Mouse (Mus musculus) granulocyte monocyte progenitor cell, adult 5-6 weeks (primary cell): Measurements from ENCODE around the gene Jpt1. TPM values are rescaled to one million over a fixed set of nuclear protein-coding genes. Genes with fewer than 3 reads are reported as not detected.
"Not testable (repeated sequence)": the region's sequence is repeated elsewhere in the genome, so short reads cannot be mapped to it uniquely, and the experiment has no call there.

Source experiments
- ATAC-seq: replicated peaks from 2 replicates; pipeline ENCODE4 v1.8.0; 2016; ENCODE audit warnings: mild to moderate bottlenecking, moderate TSS enrichment, inconsistent platforms; ENCODE audit not compliant: poor library complexity, severe bottlenecking
- total RNA-seq, 2 experiments: library from RNA; stranded (forward) in 1 of 2; stranded (reverse) in 1 of 2; fragments of 200-712, 200-1000 nt in 1 of 2; fragments of >200 nt in 1 of 2; fragmentation: Nextera tagmentation in 1 of 2; gene quantifications; 2 replicates each; pipeline ENCODE4 v1.2.3; 2014 to 2017

Jpt1 gene
- total RNA-seq, 2 experiments from 2014 or later = 100 to 149 TPM

DNA sequence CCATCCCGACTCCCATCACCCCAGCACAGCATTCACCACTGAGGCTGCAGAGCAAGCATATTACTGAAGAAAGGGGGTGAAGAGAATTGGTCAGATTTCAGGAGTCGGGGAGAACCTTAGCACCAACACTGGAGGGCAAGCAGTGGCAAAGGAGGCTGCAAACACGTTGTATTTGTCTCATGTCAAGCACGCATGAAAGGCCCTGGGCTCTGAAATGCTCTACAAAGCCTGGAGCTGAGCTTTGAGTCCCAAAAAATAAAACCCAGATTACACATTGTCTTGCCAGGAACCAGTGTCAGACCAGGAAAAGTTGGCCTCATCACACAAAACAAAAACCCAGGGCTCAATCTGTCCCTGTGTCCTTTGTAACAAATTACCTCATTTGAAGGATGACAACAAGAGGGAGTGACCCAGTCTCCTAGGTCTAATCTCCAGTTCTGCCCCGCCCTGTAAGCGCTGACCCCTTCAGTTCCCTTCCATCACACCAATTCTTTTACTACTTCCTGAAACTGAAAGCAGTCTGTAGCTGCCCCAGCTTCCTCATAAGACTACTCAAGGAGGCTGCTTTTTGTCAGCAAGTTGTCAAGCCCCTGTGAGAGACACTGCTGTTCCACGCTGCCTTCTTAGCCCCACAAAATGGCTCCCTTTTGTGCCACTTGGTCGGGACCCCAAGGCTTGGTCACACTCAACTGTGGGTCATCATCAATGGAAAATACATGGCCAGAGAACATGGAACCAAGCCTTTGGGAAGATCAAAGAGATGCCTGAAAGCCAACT, 1.6 kb downstream of the Jpt1 start:
- ATAC-seq = peak; percentile 56

DNA sequence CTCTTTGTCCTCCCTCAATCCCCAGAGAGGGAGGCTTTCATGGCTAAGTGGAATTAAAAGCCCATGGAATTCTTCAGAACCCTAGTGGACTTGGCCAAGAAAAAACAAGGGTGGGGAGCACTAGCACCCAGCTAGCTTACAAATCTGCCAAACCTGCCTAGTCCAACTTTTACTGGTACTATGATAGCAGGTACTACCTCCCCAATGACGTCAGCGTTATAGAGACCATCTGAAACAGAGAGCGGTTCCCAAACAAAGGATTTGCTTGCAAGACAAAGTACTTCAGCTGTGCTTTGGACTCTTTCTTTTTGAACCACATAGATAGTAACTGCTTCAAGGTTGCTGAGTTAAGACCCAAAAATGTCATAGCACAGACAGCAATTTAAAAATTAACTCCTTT, 2.2 kb downstream of the Jpt1 start:
- ATAC-seq = no peak

DNA sequence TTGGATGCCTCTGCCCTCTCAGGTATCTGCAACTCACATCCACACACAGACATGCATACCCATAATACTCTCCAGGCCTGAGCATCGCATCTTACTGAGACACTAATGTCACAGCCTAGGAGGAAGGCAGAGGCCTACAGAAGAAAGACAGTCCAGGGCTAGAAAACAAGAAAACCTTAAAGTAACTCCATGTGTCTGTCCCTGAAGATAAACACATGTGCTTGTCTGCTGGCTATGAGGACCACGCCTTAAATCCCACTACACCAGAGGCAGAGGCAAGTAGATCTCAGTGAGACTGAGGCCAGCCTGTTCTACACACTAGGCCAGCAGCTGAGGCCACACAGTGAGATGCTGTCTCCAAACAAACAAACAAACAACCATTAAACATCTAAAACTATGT, 3.1 kb downstream of the Jpt1 start:
- no peak for ATAC-seq

DNA sequence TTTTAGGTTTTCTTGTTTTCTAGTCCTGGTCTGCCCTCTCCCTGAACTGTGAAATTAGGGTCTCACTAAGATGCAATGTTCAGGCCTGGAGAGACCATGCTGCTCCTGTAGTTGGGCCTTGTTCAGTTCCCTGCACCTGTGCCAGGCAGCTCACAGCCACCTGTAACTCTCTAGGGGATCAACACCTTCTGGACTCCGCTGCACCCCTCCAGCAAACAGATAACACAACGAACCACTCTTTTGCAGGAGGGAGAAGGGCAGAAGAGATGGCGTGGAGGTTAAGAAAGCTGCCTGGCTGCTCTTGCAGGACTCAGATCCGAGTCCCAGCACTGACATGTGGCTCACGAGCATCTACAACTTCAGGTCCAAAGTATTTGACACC, 3.7 kb downstream of the Jpt1 start:
- ATAC-seq = no peak

DNA sequence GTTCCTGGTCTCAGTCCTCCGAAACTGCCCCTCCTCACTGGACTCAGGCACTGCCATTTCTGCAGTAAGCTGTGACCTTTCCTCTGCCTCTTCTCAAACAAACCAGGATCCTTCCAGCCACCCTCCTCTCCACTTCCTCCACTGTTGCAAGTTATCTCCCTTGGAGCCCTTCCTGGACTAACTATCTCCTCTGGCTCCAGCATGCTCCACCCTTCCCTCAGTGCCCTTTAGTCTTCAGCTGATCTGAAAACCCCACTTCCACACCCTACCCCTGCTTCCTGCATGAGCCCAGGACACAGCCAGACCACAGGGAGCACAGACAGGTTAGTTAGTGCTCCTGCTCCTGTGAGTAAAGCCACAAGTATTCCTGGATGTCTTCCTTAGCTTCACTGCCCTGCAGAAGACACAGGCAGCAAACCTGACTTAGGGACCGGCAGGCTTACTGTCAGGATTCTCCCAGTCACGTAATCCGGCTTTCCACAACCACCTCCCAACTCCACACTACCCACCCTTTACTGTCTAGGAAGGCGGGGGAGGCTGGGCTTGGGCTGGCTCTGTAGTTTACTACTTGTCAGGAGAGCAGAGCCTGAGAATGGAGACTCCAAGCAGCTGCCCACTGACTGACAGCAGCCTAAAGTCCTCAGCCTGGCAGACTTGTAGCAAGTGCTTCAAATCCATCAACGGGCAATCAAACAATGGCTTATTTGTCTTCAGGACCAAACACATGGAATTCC, 4.2 kb downstream of the Jpt1 start:
- ATAC-seq = no peak

DNA sequence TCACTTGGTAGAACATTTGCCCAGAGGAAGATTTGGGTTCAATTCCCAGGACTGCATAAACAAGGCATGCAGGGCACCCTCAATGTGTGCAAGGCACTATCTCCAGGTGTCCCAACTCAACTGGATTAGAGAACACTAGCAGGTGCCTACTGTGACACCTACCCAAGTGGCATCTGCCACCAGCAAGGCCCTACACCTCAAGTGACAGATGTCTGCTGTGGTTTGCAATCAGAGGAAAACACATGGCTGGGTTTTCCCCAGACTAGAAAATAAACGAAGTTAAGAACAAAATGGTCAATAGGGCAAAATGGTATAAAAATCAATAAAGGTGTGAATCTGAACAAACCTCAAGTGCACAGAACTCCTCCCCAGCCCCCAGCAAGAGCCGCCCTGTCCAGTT, 6.1 kb downstream of the Jpt1 start:
- no peak for ATAC-seq

DNA sequence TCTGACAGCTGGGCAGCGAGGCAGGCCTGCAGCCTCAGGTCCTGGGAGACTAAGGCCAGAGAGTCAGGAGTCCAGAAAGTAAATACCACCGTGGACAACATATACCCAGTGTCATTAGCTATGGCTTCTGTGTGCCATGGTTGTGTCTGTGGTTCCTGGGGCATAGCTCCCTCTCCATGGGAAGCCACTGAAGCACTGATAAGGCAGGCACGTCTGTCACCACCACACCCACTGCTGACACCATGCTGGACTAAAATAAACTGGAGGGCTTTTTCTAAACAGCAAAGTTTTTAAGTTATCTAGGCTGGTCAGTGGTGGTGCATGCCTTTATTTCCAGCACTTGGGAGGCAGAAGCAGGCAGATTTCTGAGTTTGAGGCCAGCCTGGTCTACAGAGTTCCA, 7.6 kb downstream of the Jpt1 start:
- no peak for ATAC-seq

DNA sequence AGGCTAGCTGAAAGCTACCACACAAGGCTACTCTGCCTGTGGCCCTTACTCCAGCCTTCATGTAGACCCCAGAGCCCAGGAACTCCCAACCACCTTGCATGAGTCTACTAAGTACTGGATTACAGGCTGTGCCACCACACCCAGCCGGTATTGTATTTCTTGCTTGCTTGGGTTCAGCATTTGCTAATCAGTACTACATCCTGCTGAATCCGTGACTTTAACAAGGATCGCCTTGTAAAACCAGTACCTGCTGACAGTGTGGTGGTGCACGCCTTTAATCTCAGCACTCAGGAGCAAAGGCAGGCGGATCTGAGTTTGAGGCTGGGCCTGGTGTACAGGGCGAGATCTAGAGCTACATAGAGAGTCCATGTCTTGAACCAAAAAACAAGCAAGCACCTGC, 11.6 kb downstream of the Jpt1 start:
- no peak for ATAC-seq

DNA sequence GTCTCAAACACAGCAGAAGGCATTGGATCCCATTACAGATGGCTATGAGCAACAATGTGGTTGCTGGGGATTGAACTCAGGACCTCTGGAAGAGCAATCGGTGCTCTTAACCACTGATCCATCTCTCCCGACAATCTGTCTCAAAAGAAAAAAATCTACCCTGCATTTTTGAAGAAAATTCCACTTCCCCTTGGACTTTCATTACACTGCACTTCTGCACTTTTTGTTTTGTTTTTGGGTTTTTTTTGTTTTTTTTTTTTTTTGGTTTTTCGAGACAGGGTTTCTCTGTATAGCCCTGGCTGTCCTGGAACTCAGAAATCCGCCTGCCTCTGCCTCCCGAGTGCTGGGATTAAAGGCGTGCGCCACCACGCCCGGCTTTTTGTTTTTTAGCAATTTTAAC, 17.6 kb downstream of the Jpt1 start:
- ATAC-seq = not testable (repeated sequence)

DNA sequence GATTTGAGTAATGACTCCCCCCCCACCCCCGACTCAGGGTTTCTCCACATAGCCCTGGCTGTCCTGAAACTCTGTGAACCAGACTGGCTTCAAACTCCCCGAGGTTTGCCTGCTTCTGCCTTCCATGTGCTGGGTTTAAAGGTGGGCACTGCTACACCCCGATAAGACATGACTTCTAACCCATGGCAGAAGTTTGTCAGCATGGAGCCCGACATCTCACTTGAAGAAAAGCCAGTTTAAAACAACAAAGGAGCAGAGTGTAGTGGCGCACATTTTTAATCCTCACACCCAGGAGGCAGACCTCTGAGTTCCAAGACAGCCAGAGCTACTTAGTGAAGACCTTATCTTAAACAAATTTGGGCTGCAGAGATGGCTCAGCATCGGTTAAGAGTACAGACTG, 21.8 kb downstream of the Jpt1 start:
- ATAC-seq = no peak

DNA sequence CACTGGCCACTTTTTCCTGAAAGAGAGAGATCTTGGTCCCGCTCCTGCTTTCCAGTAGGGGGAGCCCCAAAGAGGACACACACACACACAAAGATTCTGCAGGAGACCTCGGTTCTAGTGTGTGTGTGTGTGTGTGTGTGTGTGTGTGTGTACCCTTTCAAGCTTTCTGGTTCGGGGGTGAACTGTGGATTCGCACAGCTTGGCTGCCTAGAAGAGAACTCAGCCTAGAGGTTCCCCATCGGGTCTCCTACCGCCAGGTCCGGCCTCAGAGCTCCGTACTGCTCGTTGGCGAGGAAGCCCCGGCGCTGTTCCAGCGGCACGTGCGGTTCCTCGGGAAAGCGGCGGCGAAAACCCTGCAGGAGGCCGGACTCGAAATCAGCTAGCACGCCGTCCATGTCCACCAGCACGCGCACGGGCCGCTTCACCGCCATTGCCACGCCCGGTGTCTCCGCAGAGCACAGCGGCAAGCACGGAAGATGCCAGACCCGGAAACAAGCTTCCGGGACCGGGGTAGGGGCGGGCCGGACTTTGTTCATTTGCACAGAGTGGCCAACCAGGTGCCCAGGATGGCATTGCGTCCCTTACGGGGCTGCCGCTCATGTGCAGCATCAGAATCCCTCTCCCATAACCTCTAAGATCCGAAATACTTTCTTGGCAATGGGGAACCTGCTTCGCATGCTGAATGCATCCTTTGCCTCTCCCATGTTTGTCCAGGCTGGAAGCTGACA, 22.7 kb downstream of the Jpt1 start, which contains the start of gene Nt5c:
TSS of gene Nt5c (minus strand) at position 507 of the 728 bp plus-strand sequence.
- peak; percentile 97 for ATAC-seq

DNA sequence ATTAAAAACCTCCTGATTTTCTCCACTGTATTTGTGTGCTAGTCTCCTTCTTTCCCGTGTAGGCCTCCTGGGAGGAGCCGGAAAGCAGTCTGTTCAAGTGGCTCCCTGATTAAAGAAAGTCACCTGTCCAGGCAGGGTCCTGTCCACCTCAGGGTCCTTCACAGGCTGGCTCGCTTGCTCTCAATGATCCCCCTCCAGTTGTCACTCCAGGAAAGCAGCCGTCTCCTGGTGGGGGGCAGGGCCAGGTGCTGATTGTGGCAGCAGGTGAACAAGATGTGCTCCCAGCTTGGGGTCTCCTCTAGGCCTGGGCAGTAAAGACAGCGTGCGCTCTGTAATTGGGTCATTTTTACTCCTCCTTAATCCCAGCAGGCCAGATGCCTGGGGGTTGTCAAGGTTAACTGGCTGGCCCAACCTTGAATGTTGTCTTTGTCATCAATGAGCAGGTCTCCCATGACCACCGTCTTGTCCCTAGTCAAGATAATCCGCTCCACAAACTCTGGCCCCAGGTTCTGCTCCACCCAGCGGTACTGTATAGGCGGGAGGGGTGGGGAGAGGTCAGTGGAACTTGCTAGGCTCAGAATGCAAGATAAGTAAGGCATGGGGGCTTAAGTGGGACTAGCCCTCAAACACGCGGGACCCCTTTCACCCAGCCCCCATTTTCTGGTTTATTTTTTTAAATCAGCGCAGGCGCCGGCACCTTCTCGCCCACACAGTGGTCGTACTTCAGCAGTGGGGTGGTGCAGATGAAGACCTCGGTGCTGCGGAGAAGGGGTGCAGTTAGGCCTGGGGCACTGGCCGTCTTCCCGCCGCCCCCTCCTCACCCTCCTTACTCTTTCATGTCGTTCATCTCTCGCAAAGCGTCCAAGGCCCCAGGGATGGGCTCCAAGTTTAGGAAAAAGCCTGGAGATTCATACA, 23.5 kb downstream of the Jpt1 start:
- ATAC-seq = 0 out of 2 replicates have a peak, but pooled peaks have one; percentile 10

DNA sequence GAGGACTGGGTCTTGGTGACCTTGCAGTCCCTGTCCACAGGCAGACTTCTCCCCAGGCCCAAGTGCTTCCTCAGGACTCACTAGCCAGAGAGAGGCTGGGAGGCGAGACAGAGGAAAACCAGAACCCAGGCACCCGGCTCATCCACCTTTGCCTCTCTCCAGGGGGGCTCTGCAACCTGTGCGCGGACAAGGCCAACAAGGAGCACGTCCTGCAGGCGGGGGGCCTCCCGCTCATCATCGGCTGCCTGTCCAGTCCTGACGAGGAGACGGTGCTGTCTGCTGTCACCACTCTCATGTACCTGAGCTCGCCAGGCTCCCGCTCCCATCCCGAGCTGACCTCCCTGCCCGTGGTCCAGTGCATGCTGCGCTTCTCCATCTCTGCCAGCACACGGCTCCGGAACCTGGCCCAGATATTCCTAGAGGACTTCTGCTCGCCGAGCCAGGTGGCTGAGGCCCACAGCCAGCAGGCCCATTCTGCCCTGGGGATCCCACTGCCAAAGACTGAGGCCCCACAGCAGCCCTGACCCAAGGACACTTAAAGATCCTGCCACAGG, 25.6 kb downstream of the Jpt1 start:
- ATAC-seq = no peak

DNA sequence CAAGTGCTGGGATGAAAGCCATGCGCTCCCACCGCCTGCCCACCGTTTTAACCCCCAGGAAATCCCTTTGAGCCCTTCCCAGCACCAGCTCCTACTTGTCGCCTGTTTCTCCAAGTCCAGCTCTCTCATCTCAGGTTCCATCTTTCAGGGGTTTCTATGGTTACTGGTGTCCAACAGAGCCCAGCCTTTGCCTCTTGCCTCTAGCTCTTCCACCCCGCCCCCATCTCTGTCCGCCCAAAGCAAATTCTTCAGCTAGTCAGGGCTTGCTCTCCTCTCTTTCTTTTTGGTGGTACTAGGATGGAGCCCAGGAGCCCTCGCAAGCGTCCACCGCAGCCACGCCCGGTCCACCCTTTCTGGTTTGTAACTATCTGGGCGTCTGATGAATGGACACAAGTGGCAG, 29.0 kb downstream of the Jpt1 start:
- no peak for ATAC-seq

DNA sequence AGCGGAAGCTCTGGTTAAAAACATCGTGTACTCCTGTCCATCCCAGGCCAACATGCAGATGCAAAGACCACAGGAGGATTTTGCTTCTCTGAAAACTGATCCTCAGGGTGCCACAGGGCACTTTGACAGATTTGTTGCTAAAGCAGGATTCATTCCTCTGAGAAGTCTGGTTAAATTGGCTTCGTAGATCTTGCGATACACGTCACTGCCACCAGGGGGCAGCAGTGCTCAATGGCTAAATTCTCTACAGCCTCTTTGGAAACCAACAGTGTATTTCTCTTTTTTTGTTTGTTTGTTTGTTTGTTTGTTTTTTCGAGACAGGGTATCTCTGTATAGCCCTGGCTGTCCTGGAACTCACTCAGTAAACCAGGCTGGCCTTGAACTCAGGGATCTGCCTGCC, 30.5 kb downstream of the Jpt1 start:
- ATAC-seq = peak; percentile 42; the same call in 1 of the 2 replicates

DNA sequence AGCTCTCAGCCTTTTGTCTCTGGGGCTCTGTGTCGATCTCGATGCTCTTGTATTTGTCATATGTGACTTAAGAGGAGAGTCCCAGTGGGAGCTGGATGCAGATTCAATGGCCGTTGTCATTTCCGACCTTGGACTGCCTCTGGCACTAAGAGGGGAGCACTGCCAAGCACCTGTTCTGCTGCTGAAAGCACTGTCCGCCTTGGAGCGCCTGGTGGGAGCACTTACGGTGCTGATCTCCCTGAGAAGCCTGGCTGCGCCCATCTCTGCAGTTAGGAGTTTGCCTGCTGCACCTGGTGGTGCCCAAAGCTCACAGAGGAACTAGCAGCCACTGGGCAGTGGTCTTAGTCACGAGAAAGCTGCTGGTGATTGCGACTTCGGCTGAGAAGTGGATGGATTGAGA, 30.9 kb downstream of the Jpt1 start:
- ATAC-seq = no peak

DNA sequence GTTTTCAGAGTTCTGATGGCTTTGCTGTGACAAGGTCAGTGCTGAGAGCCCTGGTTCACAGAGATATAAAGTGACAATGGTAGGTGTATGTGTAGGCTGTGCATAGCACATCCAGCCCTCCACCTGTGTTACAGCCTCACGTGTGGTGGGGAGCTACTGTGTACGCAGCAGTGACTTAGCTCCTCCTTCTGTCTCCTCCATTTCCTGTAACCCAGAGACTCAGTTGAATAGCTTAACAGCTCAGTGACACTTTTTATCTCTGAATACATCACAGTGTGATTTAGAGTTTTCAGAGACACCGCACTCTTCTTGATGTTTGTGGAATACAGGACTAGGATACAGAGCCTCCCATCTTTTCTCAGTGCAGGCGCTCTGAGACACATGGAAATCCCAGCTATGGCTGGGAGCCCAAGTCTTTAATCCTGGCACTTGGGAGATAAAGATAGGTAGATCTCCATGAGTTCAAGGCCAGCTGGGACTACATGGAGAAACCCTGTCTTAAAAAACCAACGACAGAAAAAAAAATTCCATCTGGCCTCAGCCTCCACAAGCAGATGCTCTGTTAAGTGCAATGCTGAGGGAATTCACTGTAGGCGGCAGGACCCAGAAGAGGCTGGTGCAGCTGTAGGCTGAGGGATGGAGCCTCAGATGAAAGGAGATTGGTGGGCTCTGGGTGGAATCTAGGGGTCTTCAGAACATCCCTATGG, 32.5 kb downstream of the Jpt1 start:
- no peak for ATAC-seq

DNA sequence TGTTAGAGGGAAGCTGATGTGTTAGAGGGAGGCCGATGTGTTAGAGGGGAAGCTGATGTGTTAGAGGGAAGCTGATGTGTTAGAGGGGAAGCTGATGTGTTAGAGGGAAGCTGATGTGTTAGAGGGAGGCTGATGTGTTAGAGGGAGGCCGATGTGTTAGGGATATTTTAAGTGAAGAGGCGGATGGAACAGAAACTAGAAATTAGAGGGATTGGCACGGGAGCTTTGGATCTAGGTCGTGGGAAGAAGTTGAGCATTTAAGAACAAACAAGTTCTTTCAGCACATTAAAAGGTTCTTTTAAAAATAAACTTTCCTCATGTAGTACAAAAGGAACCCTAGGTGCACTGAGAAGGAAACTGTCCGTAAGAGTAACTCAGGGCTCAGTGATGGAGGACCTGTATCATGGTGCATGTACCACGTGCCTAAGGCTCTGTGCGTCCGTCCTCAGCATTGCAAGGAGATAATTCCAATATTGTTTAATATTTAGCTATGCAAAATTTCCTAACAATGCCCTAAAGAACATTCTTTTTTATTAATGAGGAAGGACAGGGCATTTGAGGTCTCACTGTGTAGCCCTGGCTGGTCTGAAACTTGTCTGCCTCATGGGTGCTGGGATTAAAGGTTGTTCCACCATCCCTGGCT, 35.8 kb downstream of the Jpt1 start:
- ATAC-seq = no peak

DNA sequence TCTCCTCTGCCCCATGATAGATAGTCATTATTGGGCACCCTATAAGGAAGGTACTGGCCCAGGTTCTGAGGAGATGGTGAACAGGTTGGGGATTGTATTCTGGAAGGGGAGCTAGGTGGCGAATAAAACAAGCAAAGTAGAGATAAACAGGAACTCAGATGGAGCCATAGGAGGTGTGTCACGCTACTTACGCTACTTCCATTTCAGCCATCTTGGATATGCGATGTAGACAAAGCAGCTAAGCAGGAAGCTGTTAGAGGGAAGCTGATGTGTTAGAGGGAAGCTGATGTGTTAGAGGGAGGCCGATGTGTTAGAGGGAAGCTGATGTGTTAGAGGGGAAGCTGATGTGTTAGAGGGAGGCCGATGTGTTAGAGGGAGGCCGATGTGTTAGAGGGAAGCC, 36.8 kb downstream of the Jpt1 start:
- peak; percentile 47 for ATAC-seq
